Mouse (Mus musculus) spleen, embryonic (tissue): ENCODE results near the gene Chac1.

Experiments
- CTCF ChIA-PET: fragments of 350-600 bp; sonication (Branson Sonifier 250); formaldehyde crosslinking; loops from one replicate; lab custom pipeline; 2022; lab: Charles Lee

Gene Chac1

DNA sequence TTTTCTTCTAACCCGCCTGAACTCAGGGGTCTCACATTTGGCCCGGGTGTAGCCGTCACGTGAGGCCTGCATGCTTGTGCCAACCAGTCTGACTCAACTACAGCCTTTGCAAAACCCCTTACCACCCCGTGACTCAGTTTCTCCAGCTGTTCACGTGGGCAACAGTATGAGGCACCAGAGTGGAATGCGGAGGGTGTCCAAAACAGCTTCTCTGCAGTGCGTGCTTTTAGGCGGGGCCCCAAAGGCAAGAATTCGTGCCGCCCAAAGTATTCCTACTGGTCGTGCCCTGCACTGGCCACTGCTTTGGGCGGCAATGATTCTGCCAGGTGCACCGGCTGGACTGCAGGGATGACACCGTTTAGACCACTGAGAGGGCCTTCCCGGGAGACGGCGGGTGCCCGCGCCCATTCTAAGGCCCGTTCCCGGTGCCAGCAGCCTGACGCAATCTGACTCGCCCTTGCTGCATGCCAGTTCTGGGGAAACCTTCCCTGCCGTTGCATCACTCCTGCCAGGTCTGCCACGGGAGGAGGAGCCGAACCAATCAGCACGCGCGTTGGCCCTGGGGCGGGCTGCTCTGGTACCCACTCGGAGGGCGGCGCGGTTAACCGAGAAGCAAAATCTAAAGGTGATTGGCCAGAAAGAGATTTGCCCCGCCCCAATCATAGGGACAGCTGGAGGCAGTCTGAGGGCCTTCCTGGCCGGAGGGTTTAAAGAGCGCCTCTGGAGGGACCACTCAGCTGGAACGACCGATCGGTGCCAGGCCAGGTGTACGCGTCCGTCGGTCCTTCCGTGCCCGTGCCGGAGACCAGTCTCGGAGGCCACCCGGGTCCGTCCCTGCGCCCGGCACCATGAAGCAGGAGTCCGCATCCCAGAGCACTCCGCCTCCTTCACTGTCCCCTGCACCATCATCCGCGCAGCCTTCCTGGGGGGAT is at the start of gene Chac1:
Gene Chac1, plus strand, starts transcription at position 675 of the 932 bp plus-strand sequence.
- CTCF ChIA-PET, result no interaction called here

DNA sequence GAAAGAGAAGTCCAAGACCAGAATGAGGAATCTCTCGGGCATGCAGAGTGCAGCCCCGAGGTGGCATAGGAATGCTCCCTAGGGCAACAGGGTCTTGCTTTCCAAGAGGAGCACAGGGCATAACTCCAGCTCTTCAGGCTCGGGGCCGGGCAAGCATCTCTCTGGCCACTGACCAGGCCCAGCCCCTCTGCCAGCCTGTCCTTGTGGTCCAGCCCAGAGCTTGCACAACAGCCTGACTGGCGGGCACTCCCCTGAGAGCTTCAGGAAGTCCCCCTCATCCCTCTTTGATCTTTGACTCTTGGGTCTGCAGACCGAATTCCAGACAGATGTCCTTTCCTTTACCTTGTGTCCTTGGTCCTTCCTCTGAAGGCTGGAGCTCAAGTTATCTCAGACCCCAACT is 48.2 kb upstream of the Chac1 start:
- CTCF ChIA-PET, result no interaction called here

DNA sequence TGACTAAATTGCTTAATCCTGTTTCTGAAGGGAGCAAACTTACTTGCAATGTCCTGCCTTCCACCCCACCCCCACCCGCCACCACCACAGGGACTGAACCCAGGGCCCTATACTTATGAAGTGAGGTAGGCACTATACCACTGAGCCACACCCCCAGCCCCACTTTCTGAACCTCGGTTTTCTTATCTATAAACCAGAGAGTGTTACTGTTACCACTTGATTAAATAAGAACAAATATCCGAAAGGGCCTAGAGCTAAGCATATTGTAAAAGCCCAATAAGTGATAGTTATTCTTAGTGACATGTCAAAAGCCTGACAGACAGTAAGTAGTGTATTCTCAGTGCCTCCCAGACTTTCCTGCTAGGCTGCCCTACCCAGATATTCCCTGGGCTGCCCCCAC is 46.6 kb upstream of the Chac1 start:
- CTCF ChIA-PET, result no interaction called here

DNA sequence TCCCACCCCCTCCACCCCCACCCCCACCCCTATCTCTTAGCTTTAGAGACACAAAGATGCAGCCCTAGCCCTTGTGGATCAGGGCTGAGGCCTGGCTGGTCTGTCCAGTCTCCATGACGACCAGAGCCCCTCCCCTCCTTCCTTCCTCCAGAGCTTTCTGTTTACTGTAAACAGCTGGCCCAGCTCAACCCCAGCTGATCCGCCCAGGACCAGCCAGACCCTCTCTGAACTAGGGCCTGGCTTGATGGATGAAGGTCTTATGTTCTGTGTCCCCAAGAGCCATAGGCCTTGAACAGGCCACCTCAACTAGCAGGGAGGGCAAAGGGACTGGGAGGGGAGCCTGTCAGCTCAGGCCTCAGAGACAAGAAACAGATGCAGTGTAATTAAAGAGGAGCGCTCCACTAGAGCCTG is 46.2 kb upstream of the Chac1 start:
- CTCF ChIA-PET, result no interaction called here

DNA sequence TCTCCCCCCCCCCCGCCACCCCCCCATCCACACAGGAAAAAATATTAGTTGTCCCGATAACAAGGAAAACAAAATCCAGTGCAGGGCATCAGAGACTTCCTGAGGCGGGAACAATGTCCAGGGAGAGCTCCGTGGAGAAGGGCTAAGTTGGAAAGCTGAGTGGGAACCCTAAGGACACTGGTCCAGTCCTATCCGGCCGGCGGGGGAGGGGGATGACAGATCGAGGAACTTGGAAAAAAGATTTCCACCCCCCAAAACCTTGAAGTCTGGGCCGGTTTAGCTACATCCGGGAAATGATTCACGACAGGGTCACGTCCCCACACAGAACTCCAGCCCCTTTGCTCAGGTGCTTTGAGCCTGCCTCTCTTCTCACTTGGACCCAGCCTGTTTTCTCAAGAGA is 39.5 kb upstream of the Chac1 start:
- CTCF ChIA-PET, result interaction anchor here (0.5 kb wide), 1 partner anchor 11 kb away, joined by 3 read pairs; no protein-coding TSS in a partner anchor

DNA sequence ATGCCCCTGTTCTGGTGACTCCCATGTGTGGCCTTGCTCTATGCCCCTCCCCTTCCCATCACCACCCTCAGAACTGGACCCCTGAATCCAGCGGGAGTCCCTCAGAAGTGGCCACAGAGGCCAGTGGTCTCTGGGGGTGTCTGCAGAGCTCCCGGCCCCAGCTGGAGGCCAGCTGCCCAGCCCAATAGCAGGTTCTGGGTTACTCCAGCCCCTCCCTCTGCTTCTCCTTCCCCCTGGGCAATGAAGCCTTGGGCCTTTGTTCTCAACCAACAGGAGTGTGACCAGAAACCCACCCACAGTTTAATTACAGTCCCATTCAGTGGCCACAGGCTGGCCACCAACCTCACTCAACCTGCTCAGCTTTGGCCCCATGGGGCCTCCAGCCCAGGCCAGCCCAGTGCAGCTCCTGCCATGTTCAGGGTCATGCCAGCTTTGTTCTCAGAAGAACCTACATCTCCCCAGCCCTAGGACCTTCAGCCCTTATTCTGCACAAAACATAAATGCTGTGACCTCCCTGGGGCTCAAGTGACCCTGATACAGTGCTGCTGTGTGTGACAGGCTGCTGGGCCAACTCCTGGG is 38.6 kb upstream of the Chac1 start:
- CTCF ChIA-PET, result no interaction called here

DNA sequence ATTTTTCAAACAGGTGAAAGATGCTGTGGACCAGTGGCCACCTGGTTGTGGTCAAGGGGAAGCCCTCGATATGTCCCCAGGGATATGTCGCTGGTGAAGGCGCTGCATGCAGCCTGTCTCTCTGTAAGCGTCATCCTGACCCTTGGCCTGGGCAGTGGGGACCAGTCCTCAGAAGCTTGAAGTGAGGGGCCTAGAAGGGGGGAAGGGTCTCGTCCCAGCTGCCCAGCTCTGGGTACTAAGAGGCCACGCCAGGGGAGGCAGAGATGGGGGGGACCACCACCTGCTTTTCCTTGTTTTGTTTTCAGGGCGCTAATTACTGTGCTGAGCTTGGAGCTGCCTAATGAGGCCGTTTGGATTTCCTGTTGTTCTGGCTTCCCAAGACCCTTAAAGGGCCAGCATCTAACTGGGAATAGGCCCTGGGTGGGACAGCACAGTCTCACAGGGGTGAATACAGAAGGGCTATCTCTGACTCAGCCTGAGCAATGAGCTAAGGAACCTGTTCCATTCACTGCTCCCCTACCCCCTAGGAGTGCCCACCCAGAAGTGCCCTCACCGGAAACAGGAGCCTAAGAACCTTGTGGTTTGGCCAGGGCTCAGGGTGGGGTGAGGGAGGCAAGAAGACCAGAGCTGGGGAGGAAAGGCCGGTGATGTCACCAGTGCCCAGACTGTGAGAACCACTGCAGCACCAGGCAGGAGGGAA is 37.1 kb upstream of the Chac1 start:
- CTCF ChIA-PET, result no interaction called here

DNA sequence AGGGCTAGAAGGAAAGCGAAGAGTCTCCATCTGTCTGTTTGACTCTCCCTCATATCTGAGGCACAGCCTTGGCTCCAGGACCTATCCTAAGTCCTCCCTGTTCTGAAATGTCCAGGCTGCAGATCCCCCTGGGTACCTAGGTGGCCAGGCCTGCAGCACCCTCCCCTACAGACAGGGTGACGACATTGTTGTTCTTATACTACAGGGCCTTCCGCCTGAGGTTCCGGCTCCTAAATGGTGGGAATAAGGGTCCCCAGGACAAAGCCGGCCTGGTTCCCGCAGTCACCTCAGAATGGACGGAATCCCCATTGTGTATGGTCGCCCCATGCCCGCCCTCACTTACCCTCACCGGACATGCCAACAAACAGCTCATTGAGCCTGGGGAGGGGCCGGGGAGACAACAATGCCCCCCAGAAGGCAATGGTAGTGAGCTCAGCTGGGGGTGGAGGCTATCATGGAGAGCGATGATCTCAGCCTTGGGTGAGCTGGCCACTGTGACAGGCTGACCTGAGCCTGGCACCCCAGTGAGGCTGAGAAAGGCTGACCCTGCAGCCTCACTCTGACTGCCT is 36.2 kb upstream of the Chac1 start:
- CTCF ChIA-PET, result no interaction called here

DNA sequence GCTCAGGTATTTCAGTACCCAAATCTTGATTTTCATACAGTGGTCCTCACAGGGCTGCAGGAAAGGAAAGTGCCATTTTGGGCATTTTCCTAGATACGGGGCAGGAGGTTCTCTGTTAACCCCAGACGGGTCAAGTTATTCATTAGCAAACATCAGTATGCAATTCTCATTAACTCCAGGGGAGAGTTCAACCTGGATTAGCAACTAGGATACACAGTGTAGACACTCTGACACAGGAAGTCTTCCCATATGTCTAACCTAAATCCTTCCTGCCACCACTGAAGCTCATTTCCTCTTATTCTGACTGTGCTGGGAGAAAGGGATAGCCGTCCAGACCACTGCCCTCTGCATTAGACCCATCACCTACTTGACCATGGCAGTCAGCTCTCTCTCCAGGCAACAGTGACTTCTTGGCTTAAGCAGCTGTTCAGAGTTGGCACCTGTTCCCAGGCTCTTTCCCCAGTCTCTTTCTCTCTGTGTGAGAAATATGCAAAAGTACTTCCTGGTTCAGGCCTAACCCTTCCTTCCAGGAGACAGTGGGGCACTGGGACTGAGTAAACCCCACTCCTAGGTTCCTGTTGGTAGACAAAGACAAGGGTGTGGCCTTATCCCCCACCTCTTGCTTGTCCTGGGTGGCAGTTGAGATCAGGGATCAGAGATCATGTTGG is 32.9 kb upstream of the Chac1 start:
- CTCF ChIA-PET, result no interaction called here

DNA sequence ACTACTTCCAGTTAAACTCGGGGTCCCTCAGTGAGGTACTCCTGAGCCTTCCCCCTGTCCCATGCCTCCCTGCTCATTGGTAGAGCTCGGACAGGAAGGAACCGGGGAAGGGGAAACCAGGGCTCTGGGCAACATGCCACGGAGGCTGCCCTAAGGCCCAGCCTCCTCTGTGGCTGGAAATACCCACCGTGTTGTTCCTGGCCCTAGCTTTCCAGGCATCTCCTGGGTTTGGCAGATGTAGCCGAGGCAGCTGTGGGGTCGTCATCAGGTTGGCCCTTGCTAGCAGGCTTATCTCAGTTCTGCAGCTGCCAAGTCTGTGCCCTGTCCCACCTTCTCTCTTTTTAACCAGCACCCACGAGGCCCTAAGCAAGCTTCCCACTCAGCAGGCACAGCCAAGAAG is 30.5 kb upstream of the Chac1 start:
- CTCF ChIA-PET, result no interaction called here

DNA sequence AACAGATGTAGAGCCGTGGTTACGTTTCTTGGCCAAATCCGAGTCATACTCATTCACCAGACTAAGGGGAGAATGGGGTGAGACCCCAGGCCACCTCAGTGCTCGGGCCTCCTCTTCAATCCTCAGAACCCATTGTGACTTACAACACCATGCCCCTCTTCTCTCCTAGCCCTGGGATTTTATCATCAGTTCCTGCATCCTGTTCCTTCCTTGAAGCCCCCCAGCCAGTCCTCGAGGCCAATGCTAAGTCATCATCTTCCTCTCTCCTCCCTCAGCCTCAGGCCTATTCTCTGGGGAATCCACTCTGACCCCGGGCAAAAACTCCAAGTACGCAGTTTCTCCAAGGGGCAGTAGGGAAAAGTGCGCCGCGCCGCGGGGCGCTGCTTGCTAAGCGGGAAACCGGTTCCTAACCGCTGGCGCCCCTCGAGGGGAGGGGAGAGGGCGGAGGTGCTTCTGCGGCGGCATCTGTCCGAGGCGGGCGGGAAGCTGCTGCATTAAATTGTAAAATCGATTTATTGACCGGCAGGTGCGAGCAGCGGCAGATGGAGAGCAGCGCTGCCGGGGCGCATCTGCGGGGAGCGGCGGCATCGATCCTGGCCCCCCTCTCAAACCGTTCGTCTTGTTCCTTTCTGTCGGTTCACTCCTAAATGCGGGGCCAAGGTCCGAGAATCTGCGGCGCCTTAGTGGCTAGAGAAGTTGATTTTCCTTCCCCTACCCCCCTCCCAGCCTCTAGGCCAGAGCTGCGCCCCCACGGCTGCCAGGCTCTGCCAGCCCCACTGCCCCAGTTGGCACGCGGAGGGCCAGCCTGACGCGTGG is 29.1 kb upstream of the Chac1 start:
- CTCF ChIA-PET, result no interaction called here

DNA sequence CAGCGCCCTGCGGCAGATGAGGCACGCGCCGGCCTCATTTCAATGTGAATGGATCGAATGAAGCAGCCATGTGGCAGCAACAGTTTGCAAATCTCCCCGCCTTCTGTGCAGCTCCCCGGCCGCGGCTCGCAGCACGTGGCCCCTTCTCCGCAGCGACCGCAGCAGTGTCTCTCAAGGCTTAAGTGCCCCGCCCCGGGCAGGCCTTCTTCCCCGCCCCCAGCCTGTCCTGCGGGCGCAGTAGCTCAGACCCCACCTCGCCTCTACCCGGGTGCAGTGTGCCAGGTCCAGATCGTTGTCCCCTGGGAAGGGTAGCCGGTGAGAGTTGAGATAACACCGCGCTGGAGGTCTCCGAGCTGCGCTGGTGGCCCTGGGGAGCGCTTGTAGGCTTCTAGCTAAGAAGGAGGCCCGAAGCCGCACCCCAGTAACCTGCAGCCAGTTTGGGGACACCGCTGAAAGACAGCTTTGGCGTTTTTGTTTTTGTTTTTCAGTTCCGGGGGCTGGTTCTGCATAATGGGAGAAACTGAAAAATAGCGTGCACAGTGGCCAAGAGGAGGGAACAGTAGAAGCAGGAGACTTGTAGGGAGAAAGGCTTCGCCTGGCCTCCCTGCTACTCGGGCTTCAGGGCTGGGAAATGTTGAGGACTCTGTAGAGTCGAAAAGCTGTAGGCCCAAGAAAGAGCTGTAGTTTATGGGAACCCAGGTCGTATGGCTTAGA is 28.3 kb upstream of the Chac1 start:
- CTCF ChIA-PET, result interaction anchor here (0.5 kb wide), 1 partner anchor 22 kb away, joined by 3 read pairs; no protein-coding TSS in a partner anchor

DNA sequence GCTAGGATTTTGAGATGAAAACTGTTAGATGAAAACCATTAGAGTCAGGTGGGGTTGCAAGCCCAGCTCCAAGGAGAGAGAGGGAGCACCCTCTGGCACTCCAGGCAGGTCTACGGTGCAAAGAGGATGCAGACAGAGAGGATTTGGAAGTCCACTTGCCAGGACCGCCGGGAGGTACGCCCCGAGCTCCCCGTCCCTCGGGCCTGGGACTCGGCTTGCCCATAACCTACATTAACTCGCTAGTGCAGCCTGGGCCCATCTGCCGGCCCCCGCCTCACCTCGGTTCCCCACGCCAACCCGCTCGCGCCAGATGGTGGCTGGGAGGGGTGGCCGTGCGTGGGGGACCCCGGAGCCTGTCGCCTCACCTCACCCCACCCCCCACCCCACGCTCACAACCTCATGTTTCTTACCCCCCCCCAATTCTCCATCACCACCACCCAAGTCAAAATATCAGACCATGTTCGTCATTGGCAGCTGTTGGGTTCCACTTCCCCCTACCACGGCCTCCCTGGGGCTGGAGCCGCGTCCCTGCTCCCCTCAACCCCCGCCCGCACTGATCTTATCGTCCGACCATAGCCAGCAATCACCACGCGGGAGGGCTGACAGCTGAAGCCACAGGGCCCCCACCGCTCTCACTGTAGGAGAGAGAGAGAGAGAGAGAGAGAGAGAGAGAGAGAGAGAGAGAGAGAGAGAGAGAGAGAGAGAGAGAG is 27.0 kb upstream of the Chac1 start:
- CTCF ChIA-PET, result interaction anchor here (0.6 to 1.0 kb wide), 5 partner anchors 14 to 300 kb away, joined by 3 to 27 read pairs (median 4); no protein-coding TSS in a partner anchor

DNA sequence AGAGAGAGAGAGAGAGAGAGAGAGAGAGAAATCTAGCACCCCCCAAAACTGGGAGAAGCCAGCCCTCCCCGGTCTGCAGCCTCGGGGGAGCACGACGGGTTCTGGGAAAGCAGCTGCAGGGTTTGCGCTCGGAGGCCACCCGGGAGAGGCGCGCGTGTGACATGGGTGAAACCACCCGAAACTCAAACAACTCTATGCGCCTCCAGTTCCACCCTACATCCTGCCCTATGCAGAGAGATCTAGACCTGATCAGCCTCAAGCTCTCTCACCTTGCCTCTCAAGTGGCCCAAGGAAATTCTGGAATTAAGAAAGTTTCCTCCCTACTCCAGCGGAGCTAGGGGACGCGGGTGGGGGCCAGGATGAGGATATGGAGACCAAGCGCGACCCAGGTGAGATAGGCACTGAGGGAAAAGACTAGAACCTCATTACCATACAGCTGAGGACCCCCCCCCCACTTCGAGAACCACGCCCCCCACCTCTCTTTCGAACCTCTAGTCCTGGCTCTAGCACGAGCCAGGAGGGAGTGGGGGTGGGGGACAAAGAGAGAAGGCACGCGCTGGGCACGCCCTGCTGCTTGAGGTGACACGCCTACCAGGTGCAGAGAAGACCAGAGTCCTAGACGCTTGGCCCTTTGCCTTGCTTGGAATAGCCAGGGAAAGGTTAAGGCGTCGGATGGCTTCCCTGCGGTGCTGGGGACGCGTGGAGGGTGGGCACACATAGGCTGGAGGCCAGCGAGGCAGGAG is 26.3 kb upstream of the Chac1 start:
- CTCF ChIA-PET, result interaction anchor here (0.6 to 1.0 kb wide), 5 partner anchors 13 to 301 kb away, joined by 3 to 27 read pairs (median 4); no protein-coding TSS in a partner anchor

DNA sequence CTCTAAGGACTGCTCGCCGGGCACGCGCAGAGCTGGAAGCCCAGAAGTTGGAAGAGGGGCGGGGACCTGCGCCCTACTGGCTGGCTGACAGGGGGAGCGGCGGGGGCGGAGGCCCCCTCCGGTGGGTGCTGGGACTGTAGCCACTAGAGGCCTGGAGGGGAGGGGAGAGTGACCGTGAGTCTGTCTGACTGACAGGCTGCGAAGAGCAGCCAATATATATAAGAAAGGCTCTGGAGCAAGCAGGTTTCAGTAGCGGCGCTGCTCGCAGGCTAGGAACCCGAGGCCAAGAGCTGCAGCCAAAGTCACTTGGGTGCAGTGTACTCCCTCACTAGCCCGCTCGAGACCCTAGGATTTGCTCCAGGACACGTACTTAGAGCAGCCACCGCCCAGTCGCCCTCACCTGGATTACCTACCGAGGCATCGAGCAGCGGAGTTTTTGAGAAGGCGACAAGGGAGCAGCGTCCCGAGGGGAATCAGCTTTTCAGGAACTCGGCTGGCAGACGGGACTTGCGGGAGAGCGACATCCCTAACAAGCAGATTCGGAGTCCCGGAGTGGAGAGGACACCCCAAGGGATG is 25.4 kb upstream of the Chac1 start, which contains the start of gene Dll4:
Gene Dll4, plus strand, starts transcription at position 217 of the 576 bp plus-strand sequence.
- CTCF ChIA-PET, result no interaction called here

DNA sequence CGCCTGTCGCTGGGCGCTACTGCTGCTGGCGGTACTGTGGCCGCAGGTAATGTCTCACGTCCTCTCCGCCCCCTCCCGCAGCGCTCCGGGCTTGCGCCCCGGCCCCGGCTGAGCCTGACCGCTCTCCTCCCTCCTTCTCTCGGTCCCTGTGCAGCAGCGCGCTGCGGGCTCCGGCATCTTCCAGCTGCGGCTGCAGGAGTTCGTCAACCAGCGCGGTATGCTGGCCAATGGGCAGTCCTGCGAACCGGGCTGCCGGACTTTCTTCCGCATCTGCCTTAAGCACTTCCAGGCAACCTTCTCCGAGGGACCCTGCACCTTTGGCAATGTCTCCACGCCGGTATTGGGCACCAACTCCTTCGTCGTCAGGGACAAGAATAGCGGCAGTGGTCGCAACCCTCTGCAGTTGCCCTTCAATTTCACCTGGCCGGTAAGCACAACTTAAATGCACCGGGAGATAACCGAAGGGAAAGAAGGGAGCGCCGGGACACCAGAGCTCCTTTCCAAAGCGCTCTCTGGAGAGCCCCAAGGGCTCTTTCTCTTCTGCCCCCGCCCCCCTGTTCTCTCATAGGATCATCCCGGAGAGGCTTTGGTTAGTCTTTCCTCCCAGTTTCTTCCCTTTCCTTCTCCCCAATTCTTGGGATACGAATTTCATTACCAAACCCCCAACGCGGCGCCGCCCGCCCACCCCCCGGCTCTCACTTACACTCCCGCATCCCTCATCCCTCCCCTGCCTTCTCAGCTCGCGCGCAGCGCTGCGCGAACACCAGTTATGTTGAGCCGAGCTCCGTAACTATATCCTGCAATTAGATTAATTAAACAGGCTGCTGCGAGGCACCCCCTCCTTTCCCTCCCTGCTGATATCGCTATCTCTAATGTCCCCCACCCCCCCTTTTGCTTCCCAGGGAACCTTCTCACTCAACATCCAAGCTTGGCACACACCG is 24.6 kb upstream of the Chac1 start:
- CTCF ChIA-PET, result interaction anchor here (0.6 kb wide), 1 partner anchor 1146 kb away, joined by 5 read pairs; no protein-coding TSS in a partner anchor

DNA sequence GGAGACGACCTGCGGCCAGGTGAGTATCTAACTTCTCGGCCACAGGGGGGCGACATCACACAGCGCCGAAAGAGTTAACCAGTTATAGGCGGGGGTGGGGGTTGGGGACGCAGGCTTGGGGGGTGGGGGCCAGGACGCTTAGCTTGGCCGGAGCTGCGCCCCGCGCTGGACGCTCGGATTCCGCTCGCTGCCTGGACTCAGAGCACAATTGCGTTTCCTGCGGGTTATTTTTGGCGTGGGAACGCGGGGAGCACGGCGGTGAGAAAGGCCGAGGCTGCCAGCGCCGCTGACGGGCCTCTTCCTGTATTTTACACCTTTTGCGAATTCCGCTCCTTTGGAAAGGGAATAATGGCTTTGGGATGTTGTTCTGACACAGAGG is 23.9 kb upstream of the Chac1 start:
- CTCF ChIA-PET, result interaction anchor here (0.6 kb wide), 1 partner anchor 1146 kb away, joined by 5 read pairs; no protein-coding TSS in a partner anchor
